In genomic region chr10:22579426-22579825, GRCm38 (mm10) we compare ENCODE assay signal across 8 mouse cellular contexts.
DNase-seq lines count a peak whose midpoint lies in the region; ATAC-seq and TF ChIP-seq lines count a peak whose summit lies in the region.
"Not testable (repeated sequence)": the region's sequence is repeated elsewhere in the genome, so short reads cannot be mapped to it uniquely, and the experiment has no call there.

No protein-coding gene starts in this region.

- DNase-seq in 416B (ENCODE audit: low read depth), result peak; percentile 50
- DNase-seq in adrenal gland, postnatal 14 days, result peak; percentile 68
- peak; percentile 70 for DNase-seq in embryo, embryonic 11 days
- peak; percentile 13 to 30 for DNase-seq in heart, adult 2 months
- DNase-seq in left cerebral cortex, postnatal 36 days (ENCODE audit: low spot score in 2 of 2), result peak; percentile 31 to 54
- peak; percentile 88 for DNase-seq in midbrain, embryonic 14.5 days

- H3K27me3 ChIP-seq in heart, adult 2 months (ENCODE audit: control insufficient read depth, insufficient read depth, low read length); kidney, embryonic 15.5 days; midbrain, embryonic 14.5 days (ENCODE audit: control insufficient read depth, insufficient read depth, low read length); small intestine, adult 2 months (ENCODE audit: control insufficient read depth, insufficient read depth, low read length): not testable (repeated sequence)

- ATAC-seq in kidney, embryonic 15.5 days (replicated peaks; ENCODE audit: low FRiP score), result peak; percentile 67; the same call in 1 of the 2 replicates
- ATAC-seq in midbrain, embryonic 14.5 days (ENCODE audit: low FRiP score, low TSS enrichment), result not testable (repeated sequence)

- not testable (repeated sequence) for H3K4me2 ChIP-seq in kidney, embryonic 15.5 days; midbrain, embryonic 14.5 days (ENCODE audit: low read length)

- H3K79me2 ChIP-seq in heart, adult 2 months (replicated peaks; ENCODE audit: control insufficient read depth, insufficient read depth, low read length), result not testable (repeated sequence)

- H3K9me3 ChIP-seq in kidney, embryonic 15.5 days (replicated peaks); midbrain, embryonic 14.5 days (ENCODE audit: control insufficient read depth, low read length): not testable (repeated sequence)

- H3K4me3 ChIP-seq in heart, adult 2 months; kidney, embryonic 15.5 days (replicated peaks); midbrain, embryonic 14.5 days (replicated peaks; ENCODE audit: low read depth, low read length); small intestine, adult 2 months (ENCODE audit: low read depth, low read length): not testable (repeated sequence)

- WGBS in heart, adult 2 months, result 16% methylated on average over 3 of the region's 3 CpGs
- 20% methylated on average over 3 of the region's 3 CpGs for WGBS in kidney, embryonic 15.5 days
- 16% methylated on average over 3 of the region's 3 CpGs for WGBS in midbrain, embryonic 14.5 days
- 14% methylated on average over 3 of the region's 3 CpGs for WGBS in small intestine, adult 2 months

- not testable (repeated sequence) for H3K9ac ChIP-seq in heart, adult 2 months (ENCODE audit: low read depth, low read length); kidney, embryonic 15.5 days; midbrain, embryonic 14.5 days (replicated peaks; ENCODE audit: low read length)

- not testable (repeated sequence) for TF ChIP-seq EP300 in heart, adult 2 months (IDR thresholded peaks at IDR 0.05; ENCODE audit: insufficient read depth, low read depth, low read length)

- H3K4me1 ChIP-seq in heart, adult 2 months (ENCODE audit: control insufficient read depth, insufficient read depth, low read length); kidney, embryonic 15.5 days; midbrain, embryonic 14.5 days (ENCODE audit: control insufficient read depth, insufficient read depth, low read length); small intestine, adult 2 months (ENCODE audit: control insufficient read depth, insufficient read depth, insufficient read length, low read length): not testable (repeated sequence)

- intact Hi-C loops in heart, adult 2 months (cut with DNase I), result loop anchor here (1.0 to 5.0 kb wide), 4 partner anchors 135 to 545 kb away; no protein-coding TSS in a partner anchor
- intact Hi-C loops in left cerebral cortex, postnatal 36 days (cut with DNase I), result loop anchor here (2.0 kb wide), 3 partner anchors 99 to 501 kb away; no protein-coding TSS in a partner anchor

- peak; percentile 73 for TF ChIP-seq CTCF in heart, adult 2 months (IDR thresholded peaks at IDR 0.05)
- TF ChIP-seq CTCF in small intestine, adult 2 months (IDR thresholded peaks at IDR 0.05; ENCODE audit: extremely low read depth, insufficient read length, insufficient replicate concordance, low read depth, low read length), result peak; percentile 49; the same call in 1 of the 2 replicates

- not testable (repeated sequence) for H3K27ac ChIP-seq in heart, adult 2 months; kidney, embryonic 15.5 days; midbrain, embryonic 14.5 days (replicated peaks; ENCODE audit: low read depth, low read length); small intestine, adult 2 months (ENCODE audit: insufficient read depth, low read depth, low read length)

- not testable (repeated sequence) for TF ChIP-seq POLR2A in heart, adult 2 months (IDR thresholded peaks at IDR 0.05; ENCODE audit: insufficient read depth, low read depth, low read length); small intestine, adult 2 months (IDR thresholded peaks at IDR 0.05; ENCODE audit: low read depth, low read length)

- H3K36me3 ChIP-seq in heart, adult 2 months (ENCODE audit: control insufficient read depth, insufficient read depth, low read length); kidney, embryonic 15.5 days; midbrain, embryonic 14.5 days (ENCODE audit: control insufficient read depth, insufficient read depth, low read length); small intestine, adult 2 months (ENCODE audit: control insufficient read depth, insufficient read depth, low read length): not testable (repeated sequence)

Comparison
In these comparisons a context has a peak if more than half of its experiments do, and no peak if none do; other contexts are left out.
1. DNase-seq: peak in every context shown above with its lines; median percentile 88 in midbrain, embryonic 14.5 days; 70 in embryo, embryonic 11 days; 68 in adrenal gland, postnatal 14 days; 50 in 416B; 42 in left cerebral cortex, postnatal 36 days; 22 in heart, adult 2 months.